Mouse (Mus musculus) kidney, embryonic 14.5 days (tissue): ENCODE results near the gene Izumo2. TPM values are rescaled to one million over a fixed set of nuclear protein-coding genes. Genes with fewer than 3 reads are reported as not detected.

ENCODE experiments used
- ATAC-seq: fragments of 200-750 bp; cut with Nextera tagmentation; 2 replicates; pipeline ENCODE4 v1.8.0; 2017; ENCODE audit warnings: moderate number of reproducible peaks, mild to moderate bottlenecking, moderate TSS enrichment, moderate library complexity; ENCODE audit not compliant: low FRiP score, low TSS enrichment
- H3K27ac ChIP-seq: fragments of 300-500 bp; sonication (generic); 2 replicates; pipeline ENCODE4 v1.5.1; 2014; ENCODE audit warnings: low read depth, mild to moderate bottlenecking, low read length, moderate library complexity, mixed read lengths
- H3K27me3 ChIP-seq: fragments of 300-500 bp; sonication (generic); 2 replicates; pipeline ENCODE4 v1.6.1; 2014; ENCODE audit warnings: mild to moderate bottlenecking, low read length; ENCODE audit not compliant: control insufficient read depth, insufficient read depth
- H3K36me3 ChIP-seq: fragments of 300-500 bp; sonication (generic); 2 replicates; pipeline ENCODE4 v1.6.1; 2014; ENCODE audit warnings: low read length, mixed read lengths; ENCODE audit not compliant: control insufficient read depth, insufficient read depth
- H3K4me1 ChIP-seq: fragments of 300-500 bp; sonication (generic); 2 replicates; pipeline ENCODE4 v1.6.1; 2014; ENCODE audit warnings: low read length, mixed read lengths; ENCODE audit not compliant: control insufficient read depth, insufficient read depth
- H3K4me2 ChIP-seq: fragments of 300-500 bp; sonication (generic); replicated peaks from 2 replicates; pipeline ENCODE4 v1.6.1; 2014; ENCODE audit warnings: low read depth, mild to moderate bottlenecking, low read length
- H3K4me3 ChIP-seq: fragments of 300-500 bp; sonication (generic); 2 replicates; pipeline ENCODE4 v1.5.1; 2014; ENCODE audit warnings: mild to moderate bottlenecking, low read length
- H3K9ac ChIP-seq: fragments of 300-500 bp; sonication (generic); 2 replicates; pipeline ENCODE4 v1.6.1; 2014; ENCODE audit warnings: low read depth, mild to moderate bottlenecking, low read length, moderate library complexity
- H3K9me3 ChIP-seq: fragments of 300-500 bp; sonication (generic); 2 replicates; pipeline ENCODE4 v1.6.1; 2016; ENCODE audit warnings: low read length; ENCODE audit not compliant: control insufficient read depth
- WGBS: fragments of 180-500 bp; shearing (Covaris S2); extraction: QIAGEN DNeasy Blood & Tissue Kit; methylation state at CpG from one replicate; pipeline ENCODE4 v1.1.7; 2014; 5-methylcytosine and 5-hydroxymethylcytosine counted together
- polyA plus RNA-seq: library from polyadenylated mRNA; unstranded; fragments of >200 nt; fragmentation: Nextera tagmentation; extraction: Ambion mirVana; gene quantifications from 2 replicates; pipeline ENCODE4 v1.2.1, GENCODE M21; 2014

The Izumo2 gene
- polyA plus RNA-seq, 1 experiment from 2014 or later, result not detected

DNA sequence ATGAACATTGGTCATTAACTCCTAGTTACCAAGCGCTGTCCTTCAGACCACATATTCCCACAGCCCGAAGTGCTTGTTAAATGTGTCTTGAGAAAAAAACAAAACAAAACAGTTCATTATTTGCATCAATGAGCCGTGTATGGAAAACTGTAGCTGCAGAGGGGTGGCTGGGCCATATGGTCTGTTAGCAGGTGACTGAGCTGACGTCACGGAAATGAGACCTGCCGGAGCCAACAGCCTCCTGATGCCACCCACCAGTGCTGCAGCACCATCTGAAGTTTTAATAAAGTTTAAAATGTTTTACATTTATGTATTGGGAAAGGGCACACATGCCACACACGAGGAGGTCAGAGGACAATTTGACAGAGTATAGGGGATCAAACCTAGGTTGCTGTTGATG lies 19.2 kb upstream of the Izumo2 start:
- Histone ChIP-seq H3K9me3 (no peaks in the 10 kb centered on the region), H3K4me2 (no peak overlapping the region), H3K4me1 (no peaks in the 10 kb centered on the region), H3K9ac (no peak overlapping the region), H3K27ac (no peak overlapping the region), H3K36me3 (no peaks in the 10 kb centered on the region), H3K27me3 (no peaks in the 10 kb centered on the region), H3K4me3 (no peak overlapping the region)
- no peak for ATAC-seq
- 85% methylated on average over 7 of the region's 7 CpGs for WGBS

DNA sequence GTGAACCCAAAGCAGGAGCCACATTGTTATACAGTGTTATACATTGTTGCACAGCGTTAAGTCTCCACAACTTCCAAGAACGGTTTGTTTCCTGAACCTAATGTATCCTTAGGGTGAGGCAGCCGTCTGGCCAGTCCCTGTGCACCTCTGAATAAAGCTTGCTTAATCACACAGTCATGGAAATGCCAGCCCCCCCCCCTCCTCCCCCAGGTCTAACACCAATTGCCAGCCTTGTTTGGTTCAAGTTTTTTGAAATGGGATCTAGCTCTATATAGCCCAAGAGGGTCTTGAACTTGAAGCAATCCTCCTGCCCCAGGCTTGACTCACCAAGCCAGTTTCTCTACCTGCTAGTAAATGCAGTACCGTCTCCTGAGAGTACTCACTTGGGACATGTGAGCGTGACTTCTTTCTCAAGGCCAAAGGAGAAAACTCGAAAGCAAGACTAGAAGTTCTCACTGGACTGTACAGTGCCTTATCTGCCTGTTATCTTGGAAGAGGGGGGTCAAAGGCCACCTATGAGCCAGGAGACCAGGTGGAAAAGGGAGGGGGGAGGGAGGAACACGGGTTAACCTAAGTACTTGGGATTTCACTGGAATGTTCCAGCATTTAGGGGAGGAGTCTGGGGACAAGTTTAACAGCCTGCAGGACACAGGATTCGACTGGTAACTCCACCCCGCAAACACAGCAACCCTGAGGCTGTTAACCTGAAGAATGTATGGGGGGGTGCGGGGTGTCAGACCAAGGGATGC lies 14.9 kb upstream of the Izumo2 start:
- no peak for ATAC-seq
- H3K27me3 ChIP-seq, result no peaks in the 10 kb centered on the region
- H3K9me3 ChIP-seq, result no peaks in the 10 kb centered on the region
- H3K36me3 ChIP-seq, result no peaks in the 10 kb centered on the region
- no peak overlapping the region for H3K27ac ChIP-seq
- H3K4me3 ChIP-seq, result no peak overlapping the region
- no peak overlapping the region for H3K9ac ChIP-seq
- H3K4me2 ChIP-seq, result no peak overlapping the region
- 65% methylated on average over 10 of the region's 10 CpGs for WGBS
- H3K4me1 ChIP-seq, result 0 out of 2 replicates have a peak, but pooled peaks cover 3% of the 10 kb centered on the region

DNA sequence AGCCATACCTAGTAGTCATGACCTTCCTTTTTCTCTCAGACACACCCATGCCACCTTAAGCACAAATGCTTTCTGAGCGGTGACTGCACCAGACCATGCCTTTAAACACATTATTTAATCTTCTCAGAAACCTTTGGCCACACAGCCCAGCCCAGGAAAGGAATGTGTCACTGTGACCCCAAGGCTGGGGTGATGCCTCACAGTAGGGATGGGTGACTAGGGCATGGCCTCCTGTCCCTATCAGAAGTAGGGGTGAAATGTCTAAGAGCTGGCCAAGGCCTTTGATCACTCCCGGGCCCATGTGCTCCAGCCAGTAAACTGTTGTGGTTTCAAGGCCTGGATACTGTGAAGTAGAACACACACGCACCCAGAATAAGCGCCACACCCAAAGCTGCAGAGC lies 13.3 kb upstream of the Izumo2 start:
- H3K27ac ChIP-seq, result no peak overlapping the region
- ATAC-seq, result no peak
- 0 out of 2 replicates have a peak, but pooled peaks cover 3% of the 10 kb centered on the region for H3K4me1 ChIP-seq
- WGBS, result 88% methylated on average over 4 of the region's 4 CpGs
- no peak overlapping the region for H3K9ac ChIP-seq
- H3K27me3 ChIP-seq, result no peaks in the 10 kb centered on the region
- H3K4me3 ChIP-seq, result no peak overlapping the region
- H3K36me3 ChIP-seq, result no peaks in the 10 kb centered on the region
- H3K9me3 ChIP-seq, result no peaks in the 10 kb centered on the region
- H3K4me2 ChIP-seq, result no peak overlapping the region

DNA sequence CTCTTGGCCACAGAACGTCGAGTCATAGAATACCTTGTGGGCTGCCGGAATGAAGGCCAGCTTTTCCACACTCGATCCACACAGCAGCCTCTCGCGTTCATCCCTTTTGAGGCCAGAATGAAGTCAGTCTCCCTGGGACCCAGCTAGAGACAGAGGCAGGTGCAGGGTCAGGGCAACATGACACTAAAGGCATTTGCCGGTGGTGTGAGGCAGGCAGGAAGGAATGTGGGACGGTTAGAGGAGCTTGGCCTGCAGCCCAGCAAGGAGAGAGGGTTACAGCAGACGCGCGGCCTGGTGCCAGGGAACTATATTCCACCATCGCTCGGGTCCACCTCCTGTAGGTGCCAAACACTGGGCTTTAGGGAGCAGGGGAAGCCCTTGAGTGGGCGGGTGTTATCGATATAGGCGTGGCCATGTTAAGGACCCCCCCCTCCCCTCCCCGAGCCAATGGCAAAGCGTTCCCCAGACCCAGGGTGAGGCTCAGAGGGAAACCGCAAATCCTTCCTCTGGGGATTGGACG lies 11.3 kb upstream of the Izumo2 start:
- Histone ChIP-seq H3K4me1 (0 out of 2 replicates have a peak, but pooled peaks cover 3% of the 10 kb centered on the region), H3K27me3 (no peaks in the 10 kb centered on the region), H3K4me2 (no peak overlapping the region), H3K36me3 (no peaks in the 10 kb centered on the region), H3K27ac (no peak overlapping the region), H3K9me3 (no peaks in the 10 kb centered on the region), H3K9ac (no peak overlapping the region), H3K4me3 (no peak overlapping the region)
- WGBS, result 11% methylated on average over 20 of the region's 20 CpGs
- peak; percentile 45 for ATAC-seq

DNA sequence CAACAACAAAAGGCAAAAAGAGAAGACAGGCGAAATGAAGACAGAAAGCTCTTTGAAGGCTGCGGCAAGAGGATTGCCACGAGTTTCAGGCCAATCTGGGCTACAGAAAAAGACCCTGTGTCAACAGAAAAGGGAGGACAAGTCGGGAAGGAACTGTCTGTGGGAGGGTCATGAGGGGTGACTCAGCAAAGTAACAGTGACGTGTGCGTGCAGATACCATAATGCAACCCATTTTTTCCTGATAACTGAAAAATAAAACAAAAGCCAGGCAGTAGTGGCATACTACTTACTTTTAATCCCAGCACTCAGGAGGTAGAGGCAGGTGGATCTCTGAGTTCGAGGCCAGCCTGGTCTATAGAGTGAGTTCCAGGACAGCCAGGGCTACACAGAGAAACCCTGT lies 10.6 kb upstream of the Izumo2 start:
- Histone ChIP-seq H3K27ac (no peak overlapping the region), H3K27me3 (no peaks in the 10 kb centered on the region), H3K4me2 (no peak overlapping the region), H3K4me1 (0 out of 2 replicates have a peak, but pooled peaks cover 3% of the 10 kb centered on the region), H3K9ac (no peak overlapping the region), H3K9me3 (no peaks in the 10 kb centered on the region), H3K36me3 (no peaks in the 10 kb centered on the region), H3K4me3 (no peak overlapping the region)
- ATAC-seq, result no peak
- 53% methylated on average over 7 of the region's 7 CpGs for WGBS

DNA sequence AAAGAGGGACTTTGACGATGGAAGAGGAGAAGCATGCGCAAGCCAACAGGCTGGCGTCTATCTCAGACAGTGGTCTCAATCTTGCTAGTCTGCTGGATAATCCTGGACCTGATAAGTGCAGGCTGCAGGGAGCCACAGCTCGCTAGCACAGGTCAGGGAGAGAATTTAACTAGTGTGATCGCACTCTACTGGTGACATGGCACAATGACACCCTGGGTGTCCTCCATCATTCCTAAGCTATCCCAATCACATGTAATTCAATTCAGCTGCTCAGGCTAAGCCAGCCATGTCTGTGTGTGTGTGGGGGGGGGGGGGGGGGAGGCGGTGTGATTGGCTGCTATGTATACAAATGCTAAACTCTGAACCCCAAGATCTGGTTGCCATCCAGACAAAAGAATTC lies 6.6 kb upstream of the Izumo2 start:
- WGBS, result 6% methylated on average over 6 of the region's 6 CpGs

DNA sequence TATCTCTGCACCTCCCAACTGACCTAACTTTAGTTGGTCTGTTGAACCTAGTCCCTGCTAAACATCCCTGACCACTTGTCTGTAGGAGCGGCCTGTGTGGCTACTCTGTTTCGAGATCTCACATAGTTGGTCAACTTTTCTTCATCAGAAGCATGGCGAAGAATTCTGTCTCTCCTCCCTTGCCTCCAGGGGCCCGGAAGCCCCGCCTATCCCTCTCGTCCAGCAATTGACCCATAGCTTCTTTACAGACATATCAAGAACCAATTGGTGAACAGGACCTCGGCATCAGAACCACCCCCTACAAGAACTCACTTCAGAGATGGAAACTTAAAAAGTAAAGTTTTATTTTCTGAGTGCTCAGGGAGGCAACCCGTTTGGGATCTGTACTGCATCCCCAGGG lies 5.6 kb upstream of the Izumo2 start:
- H3K4me3 ChIP-seq, result no peak overlapping the region
- H3K36me3 ChIP-seq, result no peaks in the 10 kb centered on the region
- WGBS, result 79% methylated on average over 8 of the region's 8 CpGs
- H3K9me3 ChIP-seq, result no peaks in the 10 kb centered on the region
- H3K27ac ChIP-seq, result no peak overlapping the region
- no peak overlapping the region for H3K4me2 ChIP-seq
- no peak for ATAC-seq
- no peaks in the 10 kb centered on the region for H3K27me3 ChIP-seq
- H3K4me1 ChIP-seq, result no peaks in the 10 kb centered on the region
- H3K9ac ChIP-seq, result no peak overlapping the region

More for the DNA sequence above, 6.6 kb upstream of the Izumo2 start:
- 0 out of 2 replicates have a peak, but pooled peaks cover 3% of the 10 kb centered on the region for H3K4me1 ChIP-seq
- no peaks in the 10 kb centered on the region for H3K9me3 ChIP-seq
- no peak for ATAC-seq
- H3K27me3 ChIP-seq, result no peaks in the 10 kb centered on the region
- no peak overlapping the region for H3K4me2 ChIP-seq
- H3K9ac ChIP-seq, result no peak overlapping the region
- no peak overlapping the region for H3K4me3 ChIP-seq
- no peak overlapping the region for H3K27ac ChIP-seq
- H3K36me3 ChIP-seq, result no peaks in the 10 kb centered on the region

DNA sequence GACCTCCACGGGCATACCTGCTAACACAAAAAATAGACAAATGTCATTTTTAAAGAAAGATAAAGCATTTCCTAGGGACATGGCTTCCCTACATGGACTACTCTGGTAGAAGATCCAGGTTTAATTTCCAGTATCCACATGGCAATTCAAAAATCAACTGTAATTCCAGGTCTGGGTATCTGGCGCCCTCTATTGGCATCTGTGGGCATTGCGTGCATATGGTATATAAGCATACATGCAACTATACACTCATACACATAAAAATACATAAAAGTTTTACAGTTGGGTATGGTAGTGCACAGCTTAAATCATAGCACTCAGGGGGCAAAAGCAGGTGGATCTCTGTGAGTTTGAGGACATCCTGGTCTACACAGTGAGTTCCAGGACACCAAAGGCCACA lies 4.2 kb upstream of the Izumo2 start:
- Histone ChIP-seq H3K27me3 (no peaks in the 10 kb centered on the region), H3K27ac (no peak overlapping the region), H3K9me3 (no peaks in the 10 kb centered on the region), H3K4me1 (no peaks in the 10 kb centered on the region), H3K4me2 (no peak overlapping the region), H3K9ac (no peak overlapping the region), H3K4me3 (no peak overlapping the region), H3K36me3 (no peaks in the 10 kb centered on the region)
- no peak for ATAC-seq
- WGBS, result 58% methylated on average over 3 of the region's 3 CpGs

DNA sequence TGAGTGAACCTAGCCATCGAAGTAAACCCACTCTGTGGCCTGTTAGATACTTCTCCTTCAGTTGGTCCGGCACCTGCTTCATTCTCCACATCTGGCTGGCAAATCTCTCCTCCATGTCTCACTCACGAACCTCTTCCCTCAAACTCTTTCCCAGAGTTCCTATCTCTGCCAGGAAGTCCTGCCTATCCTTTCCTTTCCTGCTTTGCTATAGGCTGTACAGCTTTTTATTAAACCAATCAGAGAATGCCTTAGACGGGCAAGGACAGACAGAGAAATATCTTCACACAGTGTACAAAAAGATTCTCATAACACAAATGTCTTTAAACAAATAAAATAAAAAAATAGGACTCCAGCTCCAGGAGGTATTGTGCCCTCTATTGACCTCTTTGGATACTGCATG lies 3.5 kb upstream of the Izumo2 start:
- H3K27ac ChIP-seq, result no peak overlapping the region
- no peak overlapping the region for H3K9ac ChIP-seq
- no peaks in the 10 kb centered on the region for H3K27me3 ChIP-seq
- no peaks in the 10 kb centered on the region for H3K36me3 ChIP-seq
- no peak overlapping the region for H3K4me3 ChIP-seq
- H3K4me1 ChIP-seq, result no peaks in the 10 kb centered on the region
- ATAC-seq, result no peak
- H3K9me3 ChIP-seq, result 0 out of 2 replicates have a peak, but pooled peaks cover 2% of the 10 kb centered on the region
- no peak overlapping the region for H3K4me2 ChIP-seq
- WGBS, result 95% methylated on average over 4 of the region's 4 CpGs
